Mouse (Mus musculus): ENCODE results near the gene 2010300C02Rik. TPM values are rescaled to one million over a fixed set of nuclear protein-coding genes. Genes with fewer than 3 reads are reported as not detected.

Gene 2010300C02Rik
- polyA plus RNA-seq, 1 experiment from 2014 or later, result 1.7 TPM

DNA sequence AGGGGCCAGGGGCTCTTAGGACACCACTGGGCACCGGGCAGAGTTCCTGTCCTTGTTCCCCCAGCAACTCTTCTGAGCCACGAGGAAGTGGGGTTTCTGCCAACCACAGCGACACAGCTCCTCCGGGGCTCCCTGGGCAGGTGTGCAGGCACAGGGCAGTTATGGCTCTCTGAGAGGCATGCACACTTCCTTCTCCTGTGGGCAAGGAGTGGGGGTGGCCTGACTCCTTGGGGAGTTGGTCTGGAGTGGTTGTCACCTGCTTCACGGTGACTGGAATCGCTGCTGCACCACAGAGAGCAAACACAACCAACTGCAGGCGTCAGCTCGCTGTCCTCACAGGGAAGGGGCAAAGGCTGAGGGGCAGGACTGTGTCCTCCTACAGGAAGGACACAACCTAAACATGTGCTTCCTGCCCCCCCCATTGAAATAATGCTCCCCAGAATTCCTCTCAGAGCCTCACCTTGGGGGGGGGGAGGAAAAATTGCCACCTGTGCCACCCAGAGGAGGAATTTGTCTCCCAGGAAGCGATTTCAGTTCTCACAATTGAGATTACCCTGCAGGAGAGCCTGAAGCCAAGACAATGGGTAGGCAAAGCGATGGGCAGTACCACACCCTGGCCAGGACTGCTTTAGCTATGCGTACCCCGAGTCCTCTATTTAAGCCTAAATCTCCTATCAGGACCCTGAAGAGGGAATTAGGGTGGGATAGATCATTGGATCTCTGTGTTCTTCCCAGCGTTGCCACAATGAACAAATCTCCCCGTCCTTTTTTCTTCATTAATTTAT lies 54.2 kb downstream of the 2010300C02Rik start:
- Histone ChIP-seq H3K4me1 (ENCODE audit: control insufficient read depth, insufficient read depth, low read length) (no peaks in the 10 kb centered on the region), H3K27me3 (replicated peaks; ENCODE audit: control insufficient read depth, insufficient read depth, low read length) (no peaks in the 10 kb centered on the region), H3K4me3 (ENCODE audit: low read depth, low read length) (no peak overlapping the region), H3K36me3 (ENCODE audit: control insufficient read depth, insufficient read depth, low read length) (no peaks in the 10 kb centered on the region), H3K9me3 (replicated peaks; ENCODE audit: control insufficient read depth, low read length) (no peaks in the 10 kb centered on the region), H3K4me2 (ENCODE audit: low read length) (no peak overlapping the region), H3K27ac (ENCODE audit: low read depth, low read length) (no peak overlapping the region), H3K9ac (ENCODE audit: low read length) (no peak overlapping the region)
- ATAC-seq (no peak), DNase-seq (ENCODE audit: low spot score) (no peak)
- WGBS, result 35% methylated on average over 14 of the region's 14 CpGs

DNA sequence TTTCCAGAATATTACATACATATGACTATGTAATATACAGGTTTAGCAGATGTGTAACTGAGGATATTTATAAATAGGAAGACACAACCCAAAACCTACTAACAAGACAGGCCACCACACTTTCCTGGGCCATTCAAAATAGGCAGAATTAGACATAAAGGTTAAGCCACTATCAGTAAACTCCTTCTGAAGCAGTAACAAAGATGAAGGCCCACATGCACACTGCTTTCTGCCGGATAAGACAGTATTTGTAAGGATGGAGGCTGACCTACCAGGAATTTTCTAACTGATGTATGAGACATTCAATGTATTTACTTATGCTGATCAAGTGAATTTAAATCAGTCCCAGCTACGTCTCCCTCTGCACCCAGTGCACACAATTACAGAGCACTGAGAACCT lies 55.4 kb downstream of the 2010300C02Rik start:
- Histone ChIP-seq H3K9me3 (replicated peaks; ENCODE audit: control insufficient read depth, low read length) (no peaks in the 10 kb centered on the region), H3K4me1 (ENCODE audit: control insufficient read depth, insufficient read depth, low read length) (no peaks in the 10 kb centered on the region), H3K36me3 (ENCODE audit: control insufficient read depth, insufficient read depth, low read length) (no peaks in the 10 kb centered on the region), H3K27me3 (replicated peaks; ENCODE audit: control insufficient read depth, insufficient read depth, low read length) (no peaks in the 10 kb centered on the region), H3K9ac (ENCODE audit: low read length) (no peak overlapping the region), H3K4me3 (ENCODE audit: low read depth, low read length) (no peak overlapping the region), H3K27ac (ENCODE audit: low read depth, low read length) (no peak overlapping the region), H3K4me2 (ENCODE audit: low read length) (no peak overlapping the region)
- ATAC-seq (no peak), DNase-seq (ENCODE audit: low spot score) (no peak)
- 79% methylated on average over 2 of the region's 2 CpGs for WGBS

DNA sequence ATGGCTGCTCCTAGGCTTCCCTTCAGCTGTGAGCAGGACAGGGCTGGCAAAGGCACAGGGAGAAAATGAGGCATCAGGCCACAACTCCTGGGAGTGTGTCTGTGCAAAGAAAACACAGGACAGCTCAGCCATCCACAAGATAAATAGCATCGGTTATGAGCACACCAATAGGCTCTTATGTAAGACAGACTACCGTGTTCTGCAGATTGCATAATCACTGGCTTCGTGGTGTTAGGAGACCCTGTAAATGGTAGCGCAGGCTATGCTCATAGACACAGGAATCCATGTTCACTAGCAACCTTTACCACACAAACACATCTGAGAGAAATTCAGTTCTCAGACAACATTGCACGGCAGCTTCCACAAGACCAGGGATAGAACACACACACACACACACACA lies 56.3 kb downstream of the 2010300C02Rik start:
- no peaks in the 10 kb centered on the region for H3K9me3 ChIP-seq (replicated peaks; ENCODE audit: control insufficient read depth, low read length)
- H3K36me3 ChIP-seq (ENCODE audit: control insufficient read depth, insufficient read depth, low read length), result no peaks in the 10 kb centered on the region
- 95% methylated on average over 5 of the region's 5 CpGs for WGBS
- H3K4me1 ChIP-seq (ENCODE audit: control insufficient read depth, insufficient read depth, low read length), result no peaks in the 10 kb centered on the region
- H3K4me3 ChIP-seq (ENCODE audit: low read depth, low read length), result no peak overlapping the region
- no peak overlapping the region for H3K9ac ChIP-seq (ENCODE audit: low read length)
- H3K27me3 ChIP-seq (replicated peaks; ENCODE audit: control insufficient read depth, insufficient read depth, low read length), result no peaks in the 10 kb centered on the region
- no peak overlapping the region for H3K4me2 ChIP-seq (ENCODE audit: low read length)
- DNase-seq (ENCODE audit: low spot score), result no peak
- ATAC-seq, result no peak
- H3K27ac ChIP-seq (ENCODE audit: low read depth, low read length), result no peak overlapping the region

- WGBS, result 94% methylated on average over 2 of the region's 2 CpGs
- no peak overlapping the region for H3K27ac ChIP-seq (ENCODE audit: low read depth, low read length)
- no peaks in the 10 kb centered on the region for H3K36me3 ChIP-seq (ENCODE audit: control insufficient read depth, insufficient read depth, low read length)
- ATAC-seq, result no peak
- H3K4me1 ChIP-seq (ENCODE audit: control insufficient read depth, insufficient read depth, low read length), result no peaks in the 10 kb centered on the region
- H3K4me3 ChIP-seq (ENCODE audit: low read depth, low read length), result no peak overlapping the region
- no peaks in the 10 kb centered on the region; the same call in 1 of the 2 replicates for H3K9me3 ChIP-seq (replicated peaks; ENCODE audit: control insufficient read depth, low read length)
- no peak overlapping the region for H3K4me2 ChIP-seq (ENCODE audit: low read length)
- no peaks in the 10 kb centered on the region for H3K27me3 ChIP-seq (replicated peaks; ENCODE audit: control insufficient read depth, insufficient read depth, low read length)
- H3K9ac ChIP-seq (ENCODE audit: low read length), result no peak overlapping the region
- DNase-seq (ENCODE audit: low spot score), result no peak
Observed at GRCm38 (mm10) chr1:37656017-37656416, 63.9 kb downstream of the 2010300C02Rik start.

DNA sequence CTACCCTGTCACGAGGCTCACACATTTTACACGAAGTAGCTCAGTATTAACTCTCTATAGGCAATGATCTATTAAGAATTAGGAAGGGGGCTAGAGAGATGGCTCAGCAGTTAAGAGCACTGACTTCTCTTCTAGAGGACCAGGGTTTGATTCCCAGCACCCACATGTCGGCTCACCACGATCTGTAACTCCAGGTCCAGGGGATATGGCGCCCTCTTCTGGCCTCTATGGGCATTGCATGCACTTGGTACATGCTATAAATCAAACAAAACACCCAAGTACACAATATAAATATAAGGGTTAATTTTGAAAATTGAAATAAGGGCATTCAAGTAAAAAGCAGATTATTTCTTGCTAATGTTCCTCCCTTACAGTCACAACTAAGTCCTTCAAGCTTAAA lies 65.9 kb downstream of the 2010300C02Rik start:
- DNase-seq (ENCODE audit: low spot score) (no peak), ATAC-seq (no peak)
- 73% methylated on average over 5 of the region's 5 CpGs for WGBS
- no peaks in the 10 kb centered on the region for H3K27me3 ChIP-seq (replicated peaks; ENCODE audit: control insufficient read depth, insufficient read depth, low read length)
- no peaks in the 10 kb centered on the region for H3K4me1 ChIP-seq (ENCODE audit: control insufficient read depth, insufficient read depth, low read length)
- no peak overlapping the region for H3K4me2 ChIP-seq (ENCODE audit: low read length)
- no peaks in the 10 kb centered on the region; the same call in 1 of the 2 replicates for H3K9me3 ChIP-seq (replicated peaks; ENCODE audit: control insufficient read depth, low read length)
- H3K27ac ChIP-seq (ENCODE audit: low read depth, low read length), result no peak overlapping the region
- H3K4me3 ChIP-seq (ENCODE audit: low read depth, low read length), result no peak overlapping the region
- H3K36me3 ChIP-seq (ENCODE audit: control insufficient read depth, insufficient read depth, low read length), result no peaks in the 10 kb centered on the region
- no peak overlapping the region for H3K9ac ChIP-seq (ENCODE audit: low read length)

- no peak overlapping the region for H3K4me3 ChIP-seq (ENCODE audit: low read depth, low read length)
- H3K27ac ChIP-seq (ENCODE audit: low read depth, low read length), result no peak overlapping the region
- H3K4me2 ChIP-seq (ENCODE audit: low read length), result no peak overlapping the region
- 94% methylated on average over 10 of the region's 10 CpGs for WGBS
- H3K9me3 ChIP-seq (replicated peaks; ENCODE audit: control insufficient read depth, low read length), result no peaks in the 10 kb centered on the region
- DNase-seq (ENCODE audit: low spot score), result no peak
- H3K4me1 ChIP-seq (ENCODE audit: control insufficient read depth, insufficient read depth, low read length), result no peaks in the 10 kb centered on the region
- no peaks in the 10 kb centered on the region for H3K36me3 ChIP-seq (ENCODE audit: control insufficient read depth, insufficient read depth, low read length)
- no peak overlapping the region for H3K9ac ChIP-seq (ENCODE audit: low read length)
- ATAC-seq, result no peak
- no peaks in the 10 kb centered on the region for H3K27me3 ChIP-seq (replicated peaks; ENCODE audit: control insufficient read depth, insufficient read depth, low read length)
Observed at GRCm38 (mm10) chr1:37647066-37647465, 72.8 kb downstream of the 2010300C02Rik start.

- no peak overlapping the region for H3K4me3 ChIP-seq (ENCODE audit: low read depth, low read length)
- no peaks in the 10 kb centered on the region for H3K4me1 ChIP-seq (ENCODE audit: control insufficient read depth, insufficient read depth, low read length)
- H3K27me3 ChIP-seq (replicated peaks; ENCODE audit: control insufficient read depth, insufficient read depth, low read length), result no peaks in the 10 kb centered on the region
- H3K9ac ChIP-seq (ENCODE audit: low read length), result no peak overlapping the region
- ATAC-seq, result no peak
- H3K27ac ChIP-seq (ENCODE audit: low read depth, low read length), result no peak overlapping the region
- 91% methylated on average over 16 of the region's 16 CpGs for WGBS
- H3K36me3 ChIP-seq (ENCODE audit: control insufficient read depth, insufficient read depth, low read length), result no peaks in the 10 kb centered on the region
- no peaks in the 10 kb centered on the region for H3K9me3 ChIP-seq (replicated peaks; ENCODE audit: control insufficient read depth, low read length)
- H3K4me2 ChIP-seq (ENCODE audit: low read length), result no peak overlapping the region
- DNase-seq (ENCODE audit: low spot score), result no peak
Observed at GRCm38 (mm10) chr1:37644501-37644900, 75.4 kb downstream of the 2010300C02Rik start.

GRCm38 (mm10) chr1:37643794-37644365 lies 76.0 kb downstream of the 2010300C02Rik start:
- H3K9ac ChIP-seq (ENCODE audit: low read length), result no peak overlapping the region
- ATAC-seq (no peak), DNase-seq (ENCODE audit: low spot score) (no peak)
- H3K36me3 ChIP-seq (ENCODE audit: control insufficient read depth, insufficient read depth, low read length), result no peaks in the 10 kb centered on the region
- whole genome bisulfite sequencing, result 85% methylated on average over 5 of the region's 5 CpGs
- H3K4me3 ChIP-seq (ENCODE audit: low read depth, low read length), result no peak overlapping the region
- H3K4me2 ChIP-seq (ENCODE audit: low read length), result no peak overlapping the region
- no peaks in the 10 kb centered on the region for H3K9me3 ChIP-seq (replicated peaks; ENCODE audit: control insufficient read depth, low read length)
- H3K27ac ChIP-seq (ENCODE audit: low read depth, low read length), result no peak overlapping the region
- H3K4me1 ChIP-seq (ENCODE audit: control insufficient read depth, insufficient read depth, low read length), result no peaks in the 10 kb centered on the region
- H3K27me3 ChIP-seq (replicated peaks; ENCODE audit: control insufficient read depth, insufficient read depth, low read length), result no peaks in the 10 kb centered on the region

DNA sequence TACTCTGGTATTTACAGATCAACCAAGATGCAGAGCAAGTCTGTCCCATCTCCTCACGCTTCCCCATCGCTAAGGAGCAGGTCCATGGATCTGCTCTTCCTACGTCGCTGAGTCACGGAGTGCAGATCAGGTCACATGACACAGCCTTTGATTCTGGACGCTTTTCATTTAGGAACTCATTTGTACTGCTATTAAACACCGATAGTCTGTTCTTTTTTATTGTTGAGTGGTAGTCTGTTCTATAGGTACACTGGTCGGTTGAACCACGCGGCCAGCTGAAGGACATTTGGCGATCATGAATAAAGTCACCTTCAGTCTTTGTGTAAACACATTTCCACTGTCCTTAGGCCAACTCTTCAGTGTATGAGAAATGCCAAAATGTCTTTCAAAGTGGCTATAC lies 78.5 kb downstream of the 2010300C02Rik start:
- no peak for ATAC-seq
- 84% methylated on average over 11 of the region's 11 CpGs for WGBS
- Histone ChIP-seq H3K4me2 (ENCODE audit: low read length) (no peak overlapping the region), H3K27ac (ENCODE audit: low read depth, low read length) (no peak overlapping the region), H3K4me1 (ENCODE audit: control insufficient read depth, insufficient read depth, low read length) (no peaks in the 10 kb centered on the region), H3K9ac (ENCODE audit: low read length) (no peak overlapping the region), H3K4me3 (ENCODE audit: low read depth, low read length) (no peak overlapping the region), H3K27me3 (replicated peaks; ENCODE audit: control insufficient read depth, insufficient read depth, low read length) (no peaks in the 10 kb centered on the region), H3K9me3 (replicated peaks; ENCODE audit: control insufficient read depth, low read length) (no peaks in the 10 kb centered on the region), H3K36me3 (ENCODE audit: control insufficient read depth, insufficient read depth, low read length) (no peaks in the 10 kb centered on the region)
- DNase-seq (ENCODE audit: low spot score), result no peak

Data from forebrain, embryonic 14.5 days (tissue).